In the genomic region with DNA sequence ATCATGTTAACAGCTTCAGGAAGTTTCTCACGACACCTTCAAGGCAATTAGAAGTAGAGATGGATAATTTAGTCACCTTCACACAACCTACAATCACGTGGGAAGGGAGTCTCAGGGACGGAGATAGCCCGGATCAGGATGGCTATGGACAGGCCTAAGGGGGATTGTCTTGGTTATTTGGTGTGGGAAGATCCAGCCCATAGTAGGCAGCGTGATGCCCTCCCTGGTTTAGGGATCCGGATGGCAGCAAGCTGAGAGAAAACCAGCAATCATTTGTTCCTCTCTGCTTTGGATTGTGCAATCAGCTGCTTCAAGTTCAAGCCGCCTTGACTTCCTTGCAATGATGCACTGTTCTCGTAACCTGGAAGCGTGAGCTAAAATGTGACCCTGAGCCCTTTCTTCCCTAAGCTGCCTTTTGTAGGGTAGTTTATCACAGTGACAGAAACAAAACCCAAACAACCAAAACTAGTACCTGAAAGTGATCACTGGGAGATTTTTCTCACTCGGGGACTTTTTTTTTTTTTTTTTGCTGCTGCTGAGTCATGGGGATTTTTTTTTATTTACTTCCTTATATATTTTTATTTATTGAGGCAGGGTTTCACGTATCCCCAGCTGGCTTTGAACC, we compare ENCODE assay signal across 11 mouse cellular contexts. TPM values are rescaled to one million over a fixed set of nuclear protein-coding genes. Genes with fewer than 3 reads are reported as not detected.
DNase-seq lines count a peak whose midpoint lies in the region; ATAC-seq lines count a peak whose summit lies in the region.
"Had no signal": no experiment of that assay in that cellular context is flagged by ENCODE, and none has a peak within 500 bp of the region (broad histone marks: within the 10 kb centered on the region; RNA-seq: fewer than 3 reads in every experiment).

No protein-coding gene starts in this region.

- H3K27ac ChIP-seq in limb, embryonic 12.5 days, result no peak overlapping the region
- no peak overlapping the region for H3K27ac ChIP-seq in limb, embryonic 10.5 days
- no peak overlapping the region for H3K27ac ChIP-seq in limb, embryonic 13.5 days
- H3K27ac ChIP-seq: hindbrain, embryonic 12.5 days; neural tube, embryonic 12.5 days had no signal

- H3K9ac ChIP-seq in limb, embryonic 12.5 days (replicated peaks), result no peak overlapping the region
- H3K9ac ChIP-seq in limb, embryonic 13.5 days, result 0 out of 2 replicates have a peak overlapping the region, but pooled peaks have one; percentile 25
- H3K9ac ChIP-seq: hindbrain, embryonic 12.5 days; neural tube, embryonic 12.5 days had no signal

- H3K27me3 ChIP-seq in limb, embryonic 12.5 days, result peaks cover 24% of the 10 kb centered on the region
- peaks cover 35% of the 10 kb centered on the region for H3K27me3 ChIP-seq in limb, embryonic 10.5 days (ENCODE audit: low read depth, poor library complexity, severe bottlenecking)
- peaks cover 23% of the 10 kb centered on the region for H3K27me3 ChIP-seq in limb, embryonic 13.5 days
- H3K27me3 ChIP-seq: neural tube, embryonic 12.5 days had no signal

- peaks cover 6% of the 10 kb centered on the region for H3K4me1 ChIP-seq in limb, embryonic 12.5 days (replicated peaks)
- peaks cover 9% of the 10 kb centered on the region for H3K4me1 ChIP-seq in limb, embryonic 10.5 days
- 0 out of 2 replicates have a peak, but pooled peaks cover 8% of the 10 kb centered on the region for H3K4me1 ChIP-seq in limb, embryonic 13.5 days
- H3K4me1 ChIP-seq: hindbrain, embryonic 12.5 days; neural tube, embryonic 12.5 days had no signal

- WGBS in limb, embryonic 12.5 days, result 64% methylated on average over 11 of the region's 11 CpGs
- 67% methylated on average over 11 of the region's 11 CpGs for WGBS in limb, embryonic 10.5 days
- 60% methylated on average over 11 of the region's 11 CpGs for WGBS in limb, embryonic 13.5 days

- no peaks in the 10 kb centered on the region for H3K36me3 ChIP-seq in limb, embryonic 12.5 days
- no peaks in the 10 kb centered on the region for H3K36me3 ChIP-seq in limb, embryonic 10.5 days
- H3K36me3 ChIP-seq in limb, embryonic 13.5 days, result no peaks in the 10 kb centered on the region
- H3K36me3 ChIP-seq: hindbrain, embryonic 12.5 days; neural tube, embryonic 12.5 days had no signal

- peak; percentile 90 for DNase-seq in heart, adult 11 months
- no peak for DNase-seq in heart, adult 9 months (ENCODE audit: low spot score in 2 of 2)
- DNase-seq in limb, embryonic 10.5 days (ENCODE audit: low spot score), result no peak
- DNase-seq in embryo, embryonic 9.5 days (ENCODE audit: extremely low spot score), result no peak
- DNase-seq in cerebellum, postnatal 25 days, result no peak
- DNase-seq: cerebellum, postnatal 14 days had no signal

- ATAC-seq in limb, embryonic 12.5 days (ENCODE audit: insufficient number of reproducible peaks, insufficient read depth, low FRiP score, low TSS enrichment, low read depth), result no peak
- ATAC-seq in limb, embryonic 13.5 days (ENCODE audit: low FRiP score, low read depth), result no peak
- peak; percentile 36 for ATAC-seq in monocyte, adult 5-6 weeks (replicated peaks; ENCODE audit: insufficient number of reproducible peaks, low FRiP score, low TSS enrichment, poor library complexity, severe bottlenecking)

- H3K4me3 ChIP-seq in limb, embryonic 12.5 days (replicated peaks), result no peak overlapping the region
- H3K4me3 ChIP-seq in limb, embryonic 10.5 days, result no peak overlapping the region
- H3K4me3 ChIP-seq in limb, embryonic 13.5 days, result no peak overlapping the region
- H3K4me3 ChIP-seq: neural tube, embryonic 12.5 days had no signal

- H3K9me3 ChIP-seq in limb, embryonic 12.5 days, result no peaks in the 10 kb centered on the region
- no peaks in the 10 kb centered on the region for H3K9me3 ChIP-seq in limb, embryonic 10.5 days (replicated peaks)
- H3K9me3 ChIP-seq in limb, embryonic 13.5 days, result no peaks in the 10 kb centered on the region
- H3K9me3 ChIP-seq: hindbrain, embryonic 12.5 days; neural tube, embryonic 12.5 days had no signal

- H3K4me2 ChIP-seq in limb, embryonic 12.5 days, result peak overlapping the region; percentile 57; the same call in 1 of the 2 replicates
- peak overlapping the region; percentile 64; the same call in 1 of the 2 replicates for H3K4me2 ChIP-seq in limb, embryonic 13.5 days (replicated peaks)

RNA-seq across cellular contexts. Expression of a gene that starts 18.1 kb away (rescaled TPM):
- polyA plus RNA-seq in limb, embryonic 12.5 days (2016; fragmentation: Nextera tagmentation; extraction: Ambion mirVana), result 3.9 and 5.5 TPM in 2 replicates
- 2.4 and 2.5 TPM in 2 replicates for polyA plus RNA-seq in limb, embryonic 10.5 days (2016; fragmentation: Nextera tagmentation; extraction: Ambion mirVana)
- 10.0 and 11.9 TPM in 2 replicates for polyA plus RNA-seq in limb, embryonic 13.5 days (2015; fragmentation: Nextera tagmentation; extraction: Ambion mirVana)
- 1,192 to 2,405 TPM (median 1,864 TPM) in 3 replicates for total RNA-seq in monocyte, adult 5-6 weeks (2017)

RNA-seq across cellular contexts. Expression of a gene that starts 22.5 kb away (rescaled TPM):
- polyA plus RNA-seq in limb, embryonic 12.5 days (2016; fragmentation: Nextera tagmentation; extraction: Ambion mirVana), result 72.4 and 72.8 TPM in 2 replicates
- 71.8 and 78.0 TPM in 2 replicates for polyA plus RNA-seq in limb, embryonic 10.5 days (2016; fragmentation: Nextera tagmentation; extraction: Ambion mirVana)
- polyA plus RNA-seq in limb, embryonic 13.5 days (2015; fragmentation: Nextera tagmentation; extraction: Ambion mirVana), result 72.5 and 74.9 TPM in 2 replicates
- 86.6 to 110 TPM (median 102 TPM) in 3 replicates for total RNA-seq in monocyte, adult 5-6 weeks (2017)

RNA-seq across cellular contexts. Expression of a gene that starts 59.6 kb away (rescaled TPM):
- polyA plus RNA-seq in limb, embryonic 12.5 days (2016; fragmentation: Nextera tagmentation; extraction: Ambion mirVana), result 30.1 and 32.3 TPM in 2 replicates
- 30.9 and 31.6 TPM in 2 replicates for polyA plus RNA-seq in limb, embryonic 10.5 days (2016; fragmentation: Nextera tagmentation; extraction: Ambion mirVana)
- polyA plus RNA-seq in limb, embryonic 13.5 days (2015; fragmentation: Nextera tagmentation; extraction: Ambion mirVana), result 25.4 and 25.6 TPM in 2 replicates
- total RNA-seq in monocyte, adult 5-6 weeks (2017), result 15.0 to 22.7 TPM (median 21.4 TPM) in 3 replicates

RNA-seq across cellular contexts. Expression of a gene that starts 59.9 kb away (rescaled TPM):
- 0.71 and 1.1 TPM in 2 replicates for polyA plus RNA-seq in limb, embryonic 12.5 days (2016; fragmentation: Nextera tagmentation; extraction: Ambion mirVana)
- 0.89 and 1.1 TPM in 2 replicates for polyA plus RNA-seq in limb, embryonic 10.5 days (2016; fragmentation: Nextera tagmentation; extraction: Ambion mirVana)
- 0.39 and 0.42 TPM in 2 replicates for polyA plus RNA-seq in limb, embryonic 13.5 days (2015; fragmentation: Nextera tagmentation; extraction: Ambion mirVana)
- not detected in 3 replicates for total RNA-seq in monocyte, adult 5-6 weeks (2017)
